Mouse (Mus musculus) forebrain, postnatal 0 days (tissue): ENCODE measurements around the gene Klk12. TPM values are rescaled to one million over a fixed set of nuclear protein-coding genes. Genes with fewer than 3 reads are reported as not detected.

Experiments used
- ATAC-seq: fragments of 200-750 bp; cut with Nextera tagmentation; 2 replicates; pipeline ENCODE4 v1.8.0; 2017; ENCODE audit warnings: mild to moderate bottlenecking, moderate library complexity
- DNase-seq: peaks from one replicate; pipeline ENCODE4 v3.0.0-alpha.2; 2015
- H3K27ac ChIP-seq: fragments of 300-500 bp; sonication (generic); 2 replicates; pipeline ENCODE4 v1.5.1; 2014; ENCODE audit warnings: low read depth, mild to moderate bottlenecking, antibody characterized with exemption, low read length, moderate library complexity, mixed read lengths
- H3K27me3 ChIP-seq: fragments of 300-500 bp; sonication (generic); 2 replicates; pipeline ENCODE4 v1.6.1; 2014; ENCODE audit warnings: mild to moderate bottlenecking, low read length, mixed read lengths; ENCODE audit not compliant: insufficient read depth
- H3K36me3 ChIP-seq: fragments of 300-500 bp; sonication (generic); 2 replicates; pipeline ENCODE4 v1.6.1; 2014; ENCODE audit warnings: mild to moderate bottlenecking, moderate library complexity; ENCODE audit not compliant: insufficient read depth
- H3K4me1 ChIP-seq: fragments of 300-500 bp; sonication (generic); 2 replicates; pipeline ENCODE4 v1.6.1; 2014; ENCODE audit warnings: antibody characterized with exemption; ENCODE audit not compliant: insufficient read depth
- H3K4me2 ChIP-seq: fragments of 300-500 bp; sonication (generic); 2 replicates; pipeline ENCODE4 v1.6.1; 2014; ENCODE audit warnings: low read depth, mild to moderate bottlenecking, moderate library complexity
- H3K4me3 ChIP-seq: fragments of 300-500 bp; sonication (generic); 2 replicates; pipeline ENCODE4 v1.5.1; 2014; ENCODE audit warnings: low read depth, low read length, mixed read lengths
- H3K9ac ChIP-seq: fragments of 300-500 bp; sonication (generic); 2 replicates; pipeline ENCODE4 v1.6.1; 2014; ENCODE audit warnings: mild to moderate bottlenecking
- H3K9me3 ChIP-seq: fragments of 300-500 bp; sonication (generic); 2 replicates; pipeline ENCODE4 v1.6.1; 2016; ENCODE audit warnings: low read length
- CTCF ChIP-seq: sonication (generic); IDR thresholded peaks from 2 replicates; pipeline ENCODE4 v1.5.1; 2016; ENCODE audit warnings: antibody characterized with exemption, control low read depth, low read depth
- WGBS: fragments of 180-500 bp; shearing (Covaris S2); extraction: QIAGEN DNeasy Blood & Tissue Kit; methylation state at CpG from one replicate; pipeline ENCODE4 v1.1.7; 2014; 5-methylcytosine and 5-hydroxymethylcytosine counted together
- polyA plus RNA-seq: library from polyadenylated mRNA; unstranded; fragments of >200 nt; fragmentation: Nextera tagmentation; extraction: Ambion mirVana; gene quantifications from 2 replicates; pipeline ENCODE4 v1.2.1, GENCODE M21; 2015
- total RNA-seq: library from RNA; depleted of rRNA; stranded (reverse); fragments of >200 nt; gene quantifications from 2 replicates; pipeline ENCODE4 v1.2.3, GENCODE M21; 2014

Gene Klk12
- total and polyA plus RNA-seq, 2 experiments from 2014 or later: not detected

GRCm38 (mm10) chr7:43774364-43774763 is 5.7 kb downstream of the Klk12 start, which contains the start of gene Klk11:
Gene Klk11 (plus strand): TSS chr7:43774604.
- Histone ChIP-seq H3K9me3 (no peaks in the 10 kb centered on the region), H3K4me3 (no peak within 1 kb of the TSS), H3K27me3 (no peaks in the 10 kb centered on the region), H3K27ac (no peak within 1 kb of the TSS), H3K9ac (no peak within 1 kb of the TSS), H3K4me2 (no peak within 1 kb of the TSS), H3K4me1 (no peaks in the 10 kb centered on the region), H3K36me3 (no peaks in the 10 kb centered on the region)
- no peak for TF ChIP-seq CTCF
- no peak for ATAC-seq
- WGBS: 90% methylated on average over 5 of the region's 5 CpGs
- DNase-seq: no peak

- no peaks in the 10 kb centered on the region for H3K36me3 ChIP-seq
- ATAC-seq: no peak
- H3K27me3 ChIP-seq: no peaks in the 10 kb centered on the region
- TF ChIP-seq CTCF: no peak
- no peak overlapping the region for H3K9ac ChIP-seq
- no peaks in the 10 kb centered on the region for H3K4me1 ChIP-seq
- no peak overlapping the region for H3K4me2 ChIP-seq
- no peak overlapping the region for H3K4me3 ChIP-seq
- no peak for DNase-seq
- no peaks in the 10 kb centered on the region for H3K9me3 ChIP-seq
- no peak overlapping the region for H3K27ac ChIP-seq
- WGBS: 40% methylated on average over 6 of the region's 6 CpGs
Observed at GRCm38 (mm10) chr7:43774802-43775201, 6.1 kb downstream of the Klk12 start.

GRCm38 (mm10) chr7:43775311-43776057 is 6.8 kb downstream of the Klk12 start:
- DNase-seq (no peak), ATAC-seq (no peak)
- Histone ChIP-seq H3K4me1 (no peaks in the 10 kb centered on the region), H3K4me3 (no peak overlapping the region), H3K27me3 (no peaks in the 10 kb centered on the region), H3K9ac (no peak overlapping the region), H3K4me2 (no peak overlapping the region), H3K36me3 (no peaks in the 10 kb centered on the region), H3K27ac (no peak overlapping the region), H3K9me3 (no peaks in the 10 kb centered on the region)
- WGBS: 52% methylated on average over 7 of the region's 7 CpGs
- no peak for TF ChIP-seq CTCF

DNA sequence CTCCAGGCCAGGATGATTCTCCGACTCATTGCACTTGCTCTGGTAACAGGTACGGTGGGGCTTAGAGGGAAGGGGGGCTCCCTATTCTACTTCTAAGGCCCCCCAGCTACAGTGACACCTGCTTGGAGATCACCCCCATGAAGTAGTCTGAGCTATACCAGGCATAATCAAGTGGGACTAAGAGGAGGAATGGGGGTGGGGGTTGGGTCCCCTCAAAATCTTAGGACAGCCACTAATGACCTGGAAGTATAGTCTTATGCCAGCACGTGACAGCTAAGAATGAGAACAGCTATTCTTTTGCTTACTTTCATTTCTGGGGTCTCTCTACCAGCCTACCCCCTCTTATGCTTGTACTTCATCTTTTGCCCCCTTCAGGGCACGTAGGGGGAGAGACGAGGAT is 7.8 kb downstream of the Klk12 start:
- no peak for ATAC-seq
- 83% methylated on average over 5 of the region's 5 CpGs for WGBS
- H3K27me3 ChIP-seq: no peaks in the 10 kb centered on the region
- H3K4me2 ChIP-seq: no peak overlapping the region
- no peaks in the 10 kb centered on the region for H3K9me3 ChIP-seq
- H3K4me1 ChIP-seq: no peaks in the 10 kb centered on the region
- no peak overlapping the region for H3K4me3 ChIP-seq
- no peak for TF ChIP-seq CTCF
- no peak overlapping the region for H3K27ac ChIP-seq
- no peak for DNase-seq
- H3K36me3 ChIP-seq: no peaks in the 10 kb centered on the region
- no peak overlapping the region for H3K9ac ChIP-seq

GRCm38 (mm10) chr7:43777423-43777822 is 8.7 kb downstream of the Klk12 start:
- Histone ChIP-seq H3K9ac (no peak overlapping the region), H3K27ac (no peak overlapping the region), H3K4me2 (no peak overlapping the region), H3K9me3 (no peaks in the 10 kb centered on the region), H3K27me3 (no peaks in the 10 kb centered on the region), H3K4me3 (no peak overlapping the region), H3K4me1 (no peaks in the 10 kb centered on the region), H3K36me3 (no peaks in the 10 kb centered on the region)
- TF ChIP-seq CTCF: no peak
- no peak for ATAC-seq
- WGBS: 90% methylated on average over 12 of the region's 12 CpGs
- no peak for DNase-seq

DNA sequence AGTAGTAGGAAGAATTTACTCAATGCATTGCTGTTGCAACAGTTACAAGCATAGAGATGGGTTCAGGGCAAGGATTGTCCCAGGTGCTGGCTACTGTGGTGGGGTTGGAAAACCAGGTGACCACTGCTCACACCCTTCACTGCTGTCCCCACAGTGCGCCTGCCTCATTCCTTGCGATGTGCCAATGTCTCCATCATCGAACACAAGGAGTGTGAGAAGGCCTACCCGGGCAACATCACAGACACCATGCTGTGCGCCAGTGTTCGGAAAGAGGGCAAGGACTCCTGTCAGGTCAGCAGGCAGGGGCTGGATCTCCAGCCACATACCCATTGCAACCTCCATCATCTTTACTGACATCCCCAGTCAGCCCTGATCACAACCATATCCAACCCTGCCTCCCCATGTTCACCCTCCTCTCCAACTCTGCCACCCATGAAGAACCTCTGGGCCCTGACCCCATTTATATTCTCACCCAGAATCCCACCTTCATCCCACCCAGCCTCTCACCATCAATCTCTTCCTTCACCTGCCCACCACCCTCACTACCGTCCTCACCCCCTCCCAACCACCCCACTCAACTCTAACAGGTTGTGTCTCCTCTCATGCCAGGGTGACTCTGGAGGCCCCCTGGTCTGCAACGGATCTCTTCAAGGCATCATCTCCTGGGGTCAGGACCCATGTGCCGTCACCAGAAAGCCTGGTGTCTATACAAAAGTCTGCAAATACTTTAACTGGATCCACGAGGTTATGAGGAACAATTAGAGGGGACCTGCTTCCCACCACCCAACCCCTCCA is 9.7 kb downstream of the Klk12 start:
- 91% methylated on average over 10 of the region's 10 CpGs for WGBS
- no peaks in the 10 kb centered on the region for H3K9me3 ChIP-seq
- H3K36me3 ChIP-seq: no peaks in the 10 kb centered on the region
- DNase-seq: no peak
- H3K27me3 ChIP-seq: no peaks in the 10 kb centered on the region
- H3K27ac ChIP-seq: no peak overlapping the region
- no peak overlapping the region for H3K4me2 ChIP-seq
- H3K9ac ChIP-seq: no peak overlapping the region
- ATAC-seq: no peak
- no peak for TF ChIP-seq CTCF
- H3K4me3 ChIP-seq: no peak overlapping the region
- H3K4me1 ChIP-seq: no peaks in the 10 kb centered on the region

DNA sequence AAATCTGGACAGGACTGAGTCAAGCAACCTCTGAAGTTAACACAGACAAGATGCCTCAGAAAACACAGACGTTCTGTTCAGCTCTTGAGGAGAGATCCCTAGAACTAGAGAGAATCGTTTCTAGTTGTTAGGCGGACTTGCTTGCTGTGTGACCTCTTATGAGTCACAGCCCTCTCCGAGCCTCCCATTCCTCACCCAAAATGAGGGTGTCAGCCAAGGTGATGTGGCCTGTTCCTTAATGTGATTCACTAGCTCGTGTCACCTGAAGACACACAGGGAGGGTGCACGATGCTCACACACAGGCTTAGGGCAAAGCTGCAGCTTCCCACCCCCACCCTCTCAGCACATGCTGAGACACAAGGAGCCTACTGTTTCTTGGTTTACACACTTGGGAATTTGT is 11.5 kb downstream of the Klk12 start:
- Histone ChIP-seq H3K27me3 (no peaks in the 10 kb centered on the region), H3K4me1 (no peaks in the 10 kb centered on the region), H3K4me3 (no peak overlapping the region), H3K9me3 (no peaks in the 10 kb centered on the region), H3K27ac (no peak overlapping the region), H3K4me2 (no peak overlapping the region), H3K9ac (no peak overlapping the region), H3K36me3 (no peaks in the 10 kb centered on the region)
- DNase-seq (no peak), ATAC-seq (no peak)
- no peak for TF ChIP-seq CTCF
- 64% methylated on average over 6 of the region's 6 CpGs for WGBS
